ENCODE assay signal across 20 mouse cellular contexts in genomic region chr2:131370828-131371227, GRCm38 (mm10).
"Had no signal": no experiment of that assay in that cellular context is flagged by ENCODE, and none has a peak within 500 bp of the region (broad histone marks: within the 10 kb centered on the region; RNA-seq: fewer than 3 reads in every experiment).

No protein-coding gene starts in this region.

- H3K4me2 ChIP-seq: limb, embryonic 12.5 days; limb, embryonic 15.5 days; liver, embryonic 11.5 days; lung, embryonic 14.5 days; midbrain, embryonic 12.5 days; midbrain, embryonic 15.5 days; neural tube, embryonic 12.5 days; neural tube, embryonic 15.5 days; stomach, embryonic 15.5 days had no signal

- H3K27ac ChIP-seq: limb, embryonic 12.5 days; limb, embryonic 15.5 days; liver, embryonic 14.5 days; macrophage; midbrain, embryonic 12.5 days; midbrain, embryonic 15.5 days; neural tube, embryonic 12.5 days; neural tube, embryonic 15.5 days; stomach, embryonic 15.5 days had no signal

- DNase-seq: kidney, postnatal 4 days; left cerebral cortex, postnatal 4 days; liver, postnatal 0 days; lung, embryonic 14.5 days; right cerebral cortex, adult 18-20 months; right cerebral cortex, postnatal 14 days; right cerebral cortex, postnatal 4 days; thymus, postnatal 25 days had no signal

- H3K9me3 ChIP-seq: limb, embryonic 12.5 days; limb, embryonic 15.5 days; midbrain, embryonic 12.5 days; midbrain, embryonic 15.5 days; neural tube, embryonic 12.5 days; neural tube, embryonic 15.5 days; stomach, embryonic 15.5 days had no signal

- H3K36me3 ChIP-seq: limb, embryonic 12.5 days; limb, embryonic 15.5 days; midbrain, embryonic 12.5 days; midbrain, embryonic 15.5 days; neural tube, embryonic 12.5 days; neural tube, embryonic 15.5 days; stomach, embryonic 15.5 days had no signal

- H3K4me3 ChIP-seq: limb, embryonic 12.5 days; limb, embryonic 15.5 days; midbrain, embryonic 12.5 days; midbrain, embryonic 15.5 days; neural tube, embryonic 12.5 days; neural tube, embryonic 15.5 days; stomach, embryonic 15.5 days had no signal

- H3K9ac ChIP-seq: limb, embryonic 12.5 days; limb, embryonic 15.5 days; liver, embryonic 14.5 days; liver, postnatal 0 days; lung, embryonic 14.5 days; midbrain, embryonic 12.5 days; midbrain, embryonic 15.5 days; neural tube, embryonic 12.5 days; neural tube, embryonic 15.5 days; stomach, embryonic 15.5 days had no signal

- H3K27me3 ChIP-seq: limb, embryonic 12.5 days; limb, embryonic 15.5 days; midbrain, embryonic 12.5 days; midbrain, embryonic 15.5 days; neural tube, embryonic 12.5 days; neural tube, embryonic 15.5 days; stomach, embryonic 15.5 days had no signal

- ATAC-seq: intestine, postnatal 0 days; liver, postnatal 0 days; lung, postnatal 0 days; midbrain, embryonic 15.5 days had no signal

- H3K4me1 ChIP-seq: limb, embryonic 12.5 days; limb, embryonic 15.5 days; midbrain, embryonic 12.5 days; midbrain, embryonic 15.5 days; neural tube, embryonic 12.5 days; neural tube, embryonic 15.5 days; stomach, embryonic 15.5 days had no signal
